Mouse (Mus musculus) adipocyte (in vitro differentiated cells): ENCODE measurements around the gene Klk13.
"Not testable (repeated sequence)": the region's sequence is repeated elsewhere in the genome, so short reads cannot be mapped to it uniquely, and the experiment has no call there.

ENCODE experiments used
- DNase-seq: peaks from one replicate; pipeline ENCODE4 v3.0.0-alpha.2; 2016; ENCODE audit warnings: low spot score

Klk13 gene

DNA sequence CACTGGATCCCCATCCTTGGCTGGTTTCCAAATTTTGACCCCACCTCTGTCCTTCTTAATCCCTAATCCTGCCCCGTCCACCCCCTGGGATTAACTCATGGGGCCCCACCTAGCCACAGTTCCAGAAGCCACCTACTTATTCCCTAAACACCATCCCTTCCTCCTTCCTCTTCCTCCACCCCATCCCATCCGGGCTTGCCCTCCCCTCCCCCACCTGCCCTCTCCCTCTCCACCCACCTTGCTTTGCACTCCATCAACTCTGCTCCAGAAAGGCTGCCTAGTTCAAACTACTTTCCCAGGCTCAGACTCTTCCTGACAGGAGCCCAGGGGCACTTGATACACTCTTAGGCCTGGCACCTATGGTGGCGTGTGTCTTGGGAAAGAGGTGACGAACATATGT is at the start of gene Klk13:
Gene Klk13, plus strand, starts transcription at position 301 of the 400 bp plus-strand sequence.
- DNase-seq: no peak

- DNase-seq: no peak
Measured at GRCm38 (mm10) chr7:43662804-43663203, 49.6 kb upstream of the Klk13 start.

- DNase-seq: peak; percentile 63
Measured at GRCm38 (mm10) chr7:43667221-43667620, 45.1 kb upstream of the Klk13 start.

DNA sequence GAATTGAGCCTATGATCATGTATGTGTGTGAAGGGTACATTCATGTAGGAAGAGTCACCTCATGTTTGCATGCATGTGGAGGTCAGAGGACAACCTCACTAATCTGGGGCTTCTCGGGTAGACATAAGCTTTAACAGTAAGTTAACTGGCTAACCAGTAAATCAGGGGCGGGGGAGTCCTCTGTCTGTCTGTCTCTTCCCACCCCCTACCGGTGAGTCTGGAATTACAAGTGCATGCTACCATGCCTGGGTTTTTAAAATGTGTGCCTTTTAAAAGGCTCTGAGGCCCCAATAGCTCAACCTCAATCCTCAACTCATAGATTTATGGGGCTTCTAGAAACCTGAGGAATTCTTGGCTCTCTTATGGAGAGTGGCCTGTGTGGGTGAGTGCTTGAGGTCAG is 43.8 kb upstream of the Klk13 start:
- DNase-seq: peak; percentile 37

DNA sequence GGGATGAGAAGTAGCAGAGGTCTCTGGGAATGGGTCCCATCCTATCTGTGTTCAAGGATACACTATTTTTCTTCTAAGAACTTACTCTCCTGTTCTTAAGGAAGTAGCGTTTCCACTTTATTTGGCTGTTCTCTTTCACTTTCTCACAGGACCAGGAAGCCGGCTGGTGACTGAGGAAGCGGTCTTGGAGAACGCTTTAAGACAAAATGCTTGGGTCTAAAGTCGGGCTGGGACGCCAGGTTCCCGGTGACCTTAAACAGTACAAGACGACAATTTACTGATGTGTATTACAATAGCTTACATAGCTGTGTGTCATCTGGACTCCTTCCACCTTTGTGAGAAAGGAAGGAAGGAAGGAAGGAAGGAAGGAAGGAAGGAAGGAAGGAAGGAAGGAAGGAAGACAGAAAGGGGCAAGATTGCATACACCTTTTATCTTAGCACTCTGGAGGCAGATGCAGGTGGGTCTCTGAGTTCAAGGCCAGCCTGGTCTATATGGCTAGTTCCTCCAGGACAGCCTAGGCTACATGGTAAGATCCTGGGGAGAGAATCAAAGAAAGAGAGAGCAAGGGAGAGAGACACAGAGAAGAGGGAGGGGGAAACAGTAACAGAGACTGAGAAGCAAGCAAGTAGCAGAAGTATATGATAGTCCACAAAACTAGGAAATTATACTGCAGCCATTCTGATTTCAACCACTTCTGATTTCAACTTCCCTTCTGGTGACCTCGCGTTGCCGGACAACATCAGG is 41.1 kb upstream of the Klk13 start:
- DNase-seq: no peak

DNA sequence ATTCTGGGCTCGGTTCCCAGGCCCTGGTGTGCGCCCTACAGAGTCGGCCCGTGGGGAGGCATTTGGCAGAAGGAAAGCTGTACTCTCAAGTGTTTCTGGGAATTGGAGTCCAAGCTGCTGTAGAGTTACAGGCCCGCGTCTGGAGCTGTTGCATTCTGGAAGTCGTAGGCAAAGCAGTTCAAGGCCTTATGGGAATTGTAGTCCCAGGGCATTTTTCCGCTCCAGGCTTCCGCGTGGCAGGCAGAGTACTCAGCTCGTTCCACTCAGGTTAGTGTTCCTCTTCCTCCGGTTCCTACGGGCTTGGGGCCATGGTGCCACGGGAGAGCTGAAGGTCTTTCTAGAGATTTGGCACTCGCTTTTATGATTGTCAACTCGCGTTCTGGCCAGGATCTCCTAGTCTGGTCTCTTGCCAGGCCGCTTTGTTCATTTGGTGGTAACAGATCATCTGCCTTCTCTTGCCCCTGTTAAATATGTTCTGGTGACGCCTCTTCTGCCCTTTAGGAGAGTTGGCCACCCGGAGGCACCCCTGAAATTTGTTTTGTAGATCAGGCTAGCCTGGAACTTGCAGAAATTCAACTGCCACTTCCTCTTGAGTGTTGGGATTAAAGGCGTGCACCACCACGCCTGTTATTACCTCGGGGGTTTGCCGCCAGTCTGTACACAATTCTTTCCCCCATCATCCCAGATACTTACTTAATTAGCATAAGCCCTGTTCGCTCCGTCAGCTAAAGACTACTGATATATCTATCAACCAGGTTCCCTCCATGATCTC is 40.4 kb upstream of the Klk13 start, which contains the start of gene Ctu1:
Gene Ctu1, plus strand, starts transcription at position 208 of the 772 bp plus-strand sequence.
- peak; percentile 98 for DNase-seq

DNA sequence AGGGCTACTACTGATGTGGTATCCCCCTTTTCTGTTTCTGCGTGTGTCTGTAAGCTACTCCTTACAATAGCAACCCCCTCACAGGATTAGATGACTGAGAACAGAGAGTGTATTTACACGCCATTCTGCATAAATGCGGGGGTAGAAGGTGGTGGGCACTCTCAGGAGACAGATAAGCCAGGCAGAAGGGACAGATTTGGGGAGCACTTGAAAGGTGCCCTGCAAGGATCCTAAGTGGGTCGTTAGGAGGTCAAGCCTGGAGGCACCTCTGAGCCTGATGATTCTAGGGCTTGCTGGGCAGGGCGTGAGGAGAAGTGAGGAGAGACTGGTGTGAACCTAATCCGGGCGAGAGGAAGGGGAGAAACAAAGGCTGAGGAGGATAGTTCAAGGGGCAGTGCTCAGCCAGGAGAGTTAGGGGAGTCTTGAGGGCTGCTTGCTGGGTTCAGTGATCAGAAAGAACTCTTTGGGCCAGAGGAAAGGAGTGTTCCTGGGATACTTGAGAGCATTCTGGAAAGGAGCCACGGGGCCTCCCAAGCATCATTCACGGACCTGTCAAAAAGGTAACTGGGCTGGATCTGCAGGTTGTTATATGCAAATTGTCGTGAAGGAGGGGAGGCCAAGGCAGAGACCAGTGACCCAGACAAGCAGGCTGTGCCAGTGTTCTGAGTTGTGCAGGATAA is 39.6 kb upstream of the Klk13 start:
- DNase-seq: no peak

DNA sequence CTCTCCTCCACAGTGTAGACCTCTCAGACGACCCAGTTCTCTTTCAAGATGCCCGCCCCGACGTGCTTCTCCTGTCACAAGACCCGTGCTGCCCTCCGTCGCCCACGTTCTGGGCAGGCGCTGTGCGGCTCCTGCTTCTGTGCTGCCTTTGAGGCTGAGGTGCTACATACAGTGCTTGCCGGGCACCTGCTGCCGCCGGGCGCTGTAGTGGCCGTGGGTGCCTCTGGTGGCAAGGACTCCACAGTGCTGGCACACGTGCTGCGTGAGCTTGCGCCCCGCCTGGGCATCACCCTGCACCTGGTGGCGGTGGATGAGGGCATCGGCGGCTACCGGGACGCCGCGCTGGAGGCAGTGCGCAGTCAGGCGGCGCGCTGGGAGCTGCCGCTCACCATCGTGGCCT is 37.3 kb upstream of the Klk13 start:
- no peak for DNase-seq

DNA sequence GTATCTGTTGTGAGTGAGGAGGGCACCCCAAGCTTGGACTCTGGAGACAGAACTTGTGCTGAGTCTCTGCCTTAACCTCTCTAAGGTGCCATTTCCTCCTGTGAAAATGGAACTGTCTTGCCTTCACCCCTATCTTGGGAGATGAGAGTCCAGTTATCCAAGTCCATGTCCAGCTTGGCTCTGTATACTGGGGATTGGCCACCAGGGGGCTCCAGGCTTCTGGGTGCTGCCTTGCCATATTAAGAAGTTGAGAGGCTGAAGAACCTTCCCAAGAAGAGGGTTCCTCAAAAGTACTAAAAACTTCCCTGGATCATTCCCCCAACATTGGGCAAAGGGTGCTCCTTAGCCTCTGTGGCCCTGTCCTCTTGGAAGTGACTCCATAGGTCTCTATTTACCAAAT is 33.9 kb upstream of the Klk13 start:
- DNase-seq: peak; percentile 63

DNA sequence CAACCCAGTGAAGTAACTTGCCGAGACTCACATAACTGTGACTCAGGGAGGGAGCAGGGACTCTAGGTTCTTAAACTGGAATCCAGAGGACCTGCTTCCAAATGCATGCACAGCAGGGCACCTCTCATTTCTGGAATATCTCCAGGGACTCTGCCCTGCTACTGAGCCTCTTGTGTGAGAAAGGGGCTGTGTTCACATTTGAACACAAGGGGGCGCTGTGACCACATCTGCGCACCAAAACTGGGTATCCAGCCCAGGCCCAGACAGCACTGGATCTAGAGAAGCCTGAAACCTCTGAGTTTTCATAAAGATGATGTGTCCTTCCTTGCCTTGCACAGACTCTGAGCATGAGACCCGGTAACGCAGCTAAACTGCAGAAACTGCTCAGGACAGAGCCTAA is 31.4 kb upstream of the Klk13 start:
- peak; percentile 71 for DNase-seq

- DNase-seq: not testable (repeated sequence)
Measured at GRCm38 (mm10) chr7:43682511-43682910, 29.9 kb upstream of the Klk13 start.

GRCm38 (mm10) chr7:43685088-43685487 is 27.3 kb upstream of the Klk13 start:
- DNase-seq: no peak

- DNase-seq: no peak
Measured at GRCm38 (mm10) chr7:43690118-43690517, 22.2 kb upstream of the Klk13 start, which contains the start of gene Klk14. TSS of gene Klk14 (plus strand) at chr7:43690418.

DNA sequence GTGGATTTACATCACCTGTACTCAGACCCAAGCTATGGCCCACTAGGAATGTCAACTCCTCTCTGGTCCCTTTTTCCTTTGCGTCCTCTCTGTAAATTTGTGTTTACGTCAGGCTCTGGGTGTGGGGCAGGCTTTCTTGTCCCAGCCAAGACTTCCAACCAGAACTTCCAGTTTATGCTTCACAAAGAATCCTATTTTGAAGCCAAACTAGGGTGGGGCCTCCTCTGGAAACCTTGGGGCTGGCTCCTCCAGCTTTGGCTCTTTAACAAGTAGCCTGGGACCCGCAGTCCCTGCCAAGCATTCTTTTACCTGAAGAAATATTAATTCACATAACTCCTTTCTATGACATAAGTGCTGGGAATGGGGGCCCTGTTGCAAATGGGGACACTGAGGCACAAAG is 2.3 kb upstream of the Klk13 start:
- no peak for DNase-seq

GRCm38 (mm10) chr7:43712917-43713316 is 550 bp downstream of the Klk13 start:
- no peak for DNase-seq

DNA sequence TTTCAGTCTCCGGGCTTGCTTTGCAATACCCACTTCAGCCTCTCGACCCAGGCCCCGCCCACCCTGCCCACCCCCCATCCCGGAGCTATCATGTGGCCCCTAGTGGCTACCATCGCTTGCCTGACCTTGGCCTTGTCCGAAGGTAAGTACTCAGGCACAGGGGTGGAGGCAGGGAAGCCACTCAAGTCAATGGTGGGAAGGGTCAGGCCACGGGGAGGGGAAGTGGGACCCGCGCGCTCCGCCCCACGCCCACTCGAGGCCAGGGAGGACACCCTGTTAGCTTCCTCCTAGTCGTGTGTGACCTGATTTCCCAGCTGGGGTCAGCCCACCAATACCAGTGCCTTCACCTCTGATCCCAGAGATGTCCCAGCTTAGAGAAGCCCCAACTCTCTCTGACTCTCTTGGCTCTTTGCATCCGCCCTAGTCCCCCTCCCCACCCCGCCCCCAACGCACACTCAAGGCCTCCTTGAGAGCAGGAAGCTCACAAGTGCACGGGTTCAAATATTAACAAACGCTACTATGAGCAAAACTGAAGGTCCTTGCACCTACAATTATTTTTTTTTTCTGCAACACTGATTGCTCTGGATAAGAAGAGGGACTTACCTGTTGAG is 1.5 kb downstream of the Klk13 start:
- no peak for DNase-seq

DNA sequence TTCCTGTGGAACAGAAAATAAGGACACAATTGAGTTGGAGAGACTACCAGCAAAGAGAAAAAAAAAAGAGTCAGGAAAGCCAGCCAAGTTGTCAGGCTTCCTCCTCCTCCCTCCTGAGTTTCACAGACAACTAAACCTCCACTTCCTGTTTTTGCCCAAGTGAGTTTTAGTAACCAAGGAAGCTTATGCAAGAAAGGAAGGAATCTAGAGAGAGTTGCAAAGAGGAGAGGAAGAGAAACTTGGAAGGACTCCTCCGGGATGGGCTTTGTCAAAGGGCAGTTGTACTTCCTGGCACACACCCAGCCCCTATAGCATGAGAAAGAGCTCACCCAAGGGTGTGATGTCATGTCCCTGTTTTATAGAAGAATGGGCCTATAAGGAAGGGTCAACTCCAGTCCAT is 35.4 kb downstream of the Klk13 start:
- peak; percentile 16 for DNase-seq

GRCm38 (mm10) chr7:43752806-43753205 is 40.4 kb downstream of the Klk13 start:
- peak; percentile 18 for DNase-seq

DNA sequence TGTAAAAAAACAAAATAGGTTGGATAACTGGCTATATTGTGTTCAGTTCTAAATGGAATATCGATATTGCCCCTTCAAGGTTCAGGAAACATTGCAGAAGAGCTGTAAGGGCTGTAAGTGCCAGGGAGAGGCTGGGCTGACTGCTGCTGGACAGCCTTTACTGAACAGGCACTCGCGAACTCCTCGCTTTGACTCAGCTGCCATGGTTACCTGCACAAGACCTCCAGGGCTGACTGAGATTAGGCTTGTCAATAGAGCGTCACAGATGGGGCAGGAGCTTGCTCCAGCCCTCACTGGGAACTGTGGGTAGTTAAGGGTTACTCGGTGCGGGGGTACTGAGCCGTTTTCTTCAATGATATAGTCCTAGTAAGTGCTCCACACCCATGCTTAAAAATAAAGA is 54.1 kb downstream of the Klk13 start:
- no peak for DNase-seq

DNA sequence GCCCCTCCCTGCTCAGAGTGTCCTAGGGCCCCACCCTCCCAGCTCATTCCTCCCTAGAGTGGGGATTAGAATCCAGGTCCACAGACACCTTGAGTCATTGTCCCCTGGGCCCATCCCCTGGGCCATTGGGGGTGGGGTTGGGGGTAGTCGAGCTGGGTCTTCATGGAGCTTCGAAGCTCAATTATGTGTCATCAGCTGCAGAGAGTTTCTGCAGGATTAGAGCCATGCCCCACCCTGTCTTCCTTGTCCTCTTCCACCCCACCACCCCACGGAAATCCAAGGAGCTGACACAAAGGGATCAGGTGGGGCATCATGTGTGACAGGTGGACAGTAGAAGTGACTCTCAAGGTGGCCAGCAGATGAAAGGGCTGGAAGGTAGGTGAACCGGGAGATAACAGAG is 56.2 kb downstream of the Klk13 start, which contains the start of gene Klk12:
Gene Klk12, plus strand, starts transcription at position 301 of the 400 bp plus-strand sequence.
- no peak for DNase-seq

- DNase-seq: no peak
Measured at GRCm38 (mm10) chr7:43769636-43770035, 57.3 kb downstream of the Klk13 start.

DNA sequence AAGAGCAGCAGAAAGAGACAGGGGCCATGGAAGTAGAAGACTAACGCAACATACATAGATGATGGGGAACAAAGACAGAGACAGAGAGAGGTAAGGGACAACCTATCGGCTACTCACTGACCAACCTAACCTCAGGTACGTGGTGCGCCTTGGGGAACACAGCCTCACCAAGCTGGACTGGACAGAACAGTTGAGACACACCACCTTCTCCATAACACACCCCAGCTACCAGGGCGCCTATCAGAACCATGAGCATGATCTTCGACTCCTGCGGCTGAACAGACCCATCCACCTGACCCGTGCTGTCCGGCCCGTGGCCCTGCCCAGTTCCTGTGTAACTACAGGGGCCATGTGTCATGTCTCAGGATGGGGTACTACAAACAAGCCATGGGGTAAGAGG is 58.3 kb downstream of the Klk13 start:
- DNase-seq: no peak
